Mouse (Mus musculus) frontal cortex, postnatal 10 days (tissue): Measurements from ENCODE around the gene Wipf3.

ENCODE experiments used
- DNase-seq, 2 experiments: peaks; one replicate each; pipeline ENCODE4 v3.0.0; 2022; ENCODE audit warnings: low spot score in 2 of 2, mixed read lengths in 1 of 2

Gene Wipf3

GRCm38 (mm10) chr6:54531048-54531481 is 101.7 kb downstream of the Wipf3 start:
- peak; percentile 49 to 65 for DNase-seq

DNA sequence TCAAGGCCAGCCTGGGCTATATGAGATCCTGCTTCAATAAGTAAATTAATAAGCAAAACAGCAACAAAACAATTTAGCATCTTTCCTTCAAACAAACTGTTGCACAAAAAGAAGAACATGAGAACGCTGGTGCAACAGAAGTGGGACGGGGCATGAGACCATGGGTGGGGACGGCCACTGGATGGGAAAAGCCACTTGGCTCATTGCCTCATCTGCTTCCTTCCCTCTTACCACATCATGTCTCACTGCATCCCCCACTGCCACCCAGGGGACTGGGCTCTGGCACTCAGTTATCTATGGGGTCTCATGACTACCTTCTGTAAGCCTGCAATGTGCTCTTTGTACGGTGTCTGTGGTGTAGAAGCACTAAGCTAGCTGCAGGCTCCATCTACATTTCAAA is 106.1 kb downstream of the Wipf3 start:
- DNase-seq: no peak

DNA sequence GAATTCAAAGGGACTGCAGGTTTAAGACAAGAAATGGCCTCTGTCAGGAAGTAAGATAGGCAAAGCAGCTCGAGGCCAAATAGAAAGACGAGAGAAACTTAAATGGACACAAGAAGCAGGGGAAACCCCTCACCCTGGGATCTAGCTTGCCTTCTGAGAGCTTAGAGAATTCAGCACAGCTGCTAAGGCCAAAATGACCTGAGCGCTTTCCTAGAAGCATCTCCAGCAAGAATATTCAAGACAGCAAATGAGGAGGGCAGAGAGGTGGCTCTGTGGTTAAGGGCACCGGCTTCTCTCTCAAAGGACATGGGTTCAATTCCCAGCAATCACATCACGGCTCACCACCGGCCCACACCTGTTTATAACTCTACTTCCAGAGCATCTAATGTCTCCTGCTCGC is 107.7 kb downstream of the Wipf3 start:
- DNase-seq: no peak

DNA sequence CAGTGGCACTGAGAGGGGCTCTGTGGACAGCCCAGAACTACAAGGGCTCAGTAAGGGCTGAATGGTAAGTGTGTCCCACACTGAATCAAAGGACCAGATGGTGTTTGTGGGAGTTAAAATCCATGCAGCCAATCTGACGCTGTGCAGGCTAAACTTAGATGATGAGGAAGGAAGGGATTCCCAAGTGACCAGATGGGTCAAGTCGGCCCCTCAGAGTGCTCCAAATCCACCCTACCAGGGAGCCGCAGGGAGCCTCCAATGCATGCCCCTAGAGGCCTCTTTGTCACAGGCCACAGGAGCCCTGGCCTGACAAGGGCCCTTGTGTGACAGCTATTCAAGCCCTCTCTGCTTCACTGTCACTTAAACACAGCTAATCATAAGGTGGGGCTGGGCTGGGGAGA is 109.4 kb downstream of the Wipf3 start:
- no peak for DNase-seq

GRCm38 (mm10) chr6:54539396-54539795 is 110.0 kb downstream of the Wipf3 start:
- DNase-seq: no peak

DNA sequence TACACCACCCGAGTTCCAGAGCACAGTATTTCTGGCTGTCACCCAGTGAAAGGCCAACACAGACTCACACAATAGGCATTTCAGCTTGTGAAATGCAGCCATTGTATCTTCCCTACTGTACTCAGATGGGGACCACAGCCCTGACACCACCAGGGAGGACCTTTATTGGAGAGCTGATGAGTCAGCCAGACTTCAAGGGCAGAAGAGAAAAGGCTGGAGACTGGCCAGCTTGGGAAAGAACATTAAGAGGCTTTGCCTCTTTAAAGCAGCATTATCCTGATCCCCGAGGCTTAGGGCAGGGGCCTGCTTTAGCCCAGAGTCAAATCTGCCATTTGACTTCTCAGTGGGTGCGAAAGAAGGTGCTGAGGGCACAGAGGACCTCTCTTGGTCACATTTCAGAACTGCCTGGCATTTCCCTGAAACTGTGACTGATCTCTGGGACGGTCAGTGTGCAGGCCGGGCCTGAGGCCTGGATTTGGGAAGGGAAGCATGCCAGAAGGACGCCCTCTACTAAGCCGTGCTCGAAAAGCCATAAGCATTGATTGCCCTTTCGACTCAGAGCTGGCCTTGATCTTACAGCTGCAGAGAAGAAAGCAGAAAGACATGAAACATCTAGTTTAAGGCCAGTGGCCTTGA is 111.0 kb downstream of the Wipf3 start:
- no peak for DNase-seq

DNA sequence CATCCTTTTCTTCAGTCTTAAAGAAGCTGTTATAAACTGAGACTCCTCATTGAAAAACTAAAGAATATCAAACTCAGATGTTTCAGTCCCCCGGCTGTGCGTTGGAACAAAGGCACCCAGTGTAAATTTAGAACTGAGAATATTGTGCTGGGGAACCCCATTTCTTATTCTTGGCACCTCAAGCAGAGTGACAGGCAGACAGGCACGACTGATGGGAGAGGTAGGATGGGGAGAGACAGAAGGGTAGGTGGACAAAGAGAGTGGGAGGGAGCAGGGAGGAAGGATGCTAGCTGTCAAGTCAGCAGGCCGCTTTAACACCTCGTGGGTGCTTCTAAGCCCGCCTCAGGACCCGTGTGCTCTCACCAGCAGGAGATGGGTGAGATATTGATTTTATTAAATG is 113.4 kb downstream of the Wipf3 start:
- DNase-seq: no peak

DNA sequence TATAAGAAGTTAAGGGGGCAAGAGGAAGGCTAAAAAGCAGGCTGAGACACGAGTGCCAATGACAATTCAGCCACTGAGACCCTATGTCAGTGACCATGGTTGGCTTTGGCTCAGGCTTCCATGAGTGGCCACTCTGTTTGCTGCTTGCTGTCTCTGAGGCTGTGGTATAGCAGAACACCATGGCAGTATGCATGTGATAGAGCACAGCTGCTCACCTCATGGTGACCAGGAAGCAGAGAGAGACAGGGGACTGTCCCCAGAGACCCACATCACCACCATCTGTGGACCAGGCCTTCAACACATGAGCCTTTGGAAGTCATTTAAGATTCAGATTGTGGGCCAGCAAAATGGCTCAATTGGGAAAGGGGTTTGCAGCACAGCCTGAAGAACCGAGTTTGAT is 114.2 kb downstream of the Wipf3 start:
- no peak for DNase-seq

GRCm38 (mm10) chr6:54548314-54549019 is 119.1 kb downstream of the Wipf3 start:
- DNase-seq: no peak

- no peak for DNase-seq
Observed at GRCm38 (mm10) chr6:54549311-54549710, 119.9 kb downstream of the Wipf3 start.

DNA sequence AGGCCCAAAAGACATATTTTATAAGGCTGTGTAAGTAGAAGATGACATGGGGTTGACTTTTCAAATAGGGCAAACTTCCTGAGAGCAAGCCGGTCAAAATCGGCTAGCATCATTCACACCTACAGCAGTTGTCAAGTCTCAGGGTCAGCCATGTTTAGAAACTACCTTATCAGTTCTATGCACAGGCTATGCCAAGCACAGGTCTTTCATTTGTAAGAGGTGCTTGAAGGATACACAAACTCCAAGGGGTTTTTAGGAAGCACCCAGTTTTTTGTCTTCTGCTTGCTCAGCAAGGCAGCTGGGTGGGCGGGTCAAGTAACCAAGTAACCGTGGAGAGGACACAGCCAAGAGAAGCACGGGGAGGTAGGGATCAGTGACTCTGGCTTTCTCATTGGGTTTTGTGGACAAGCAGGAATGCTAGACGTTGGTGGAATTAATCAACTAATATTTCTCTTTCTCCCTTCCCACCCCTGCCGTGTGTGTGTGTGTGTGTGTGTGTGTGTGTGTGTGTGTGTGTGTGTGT is 121.5 kb downstream of the Wipf3 start:
- DNase-seq: no peak

DNA sequence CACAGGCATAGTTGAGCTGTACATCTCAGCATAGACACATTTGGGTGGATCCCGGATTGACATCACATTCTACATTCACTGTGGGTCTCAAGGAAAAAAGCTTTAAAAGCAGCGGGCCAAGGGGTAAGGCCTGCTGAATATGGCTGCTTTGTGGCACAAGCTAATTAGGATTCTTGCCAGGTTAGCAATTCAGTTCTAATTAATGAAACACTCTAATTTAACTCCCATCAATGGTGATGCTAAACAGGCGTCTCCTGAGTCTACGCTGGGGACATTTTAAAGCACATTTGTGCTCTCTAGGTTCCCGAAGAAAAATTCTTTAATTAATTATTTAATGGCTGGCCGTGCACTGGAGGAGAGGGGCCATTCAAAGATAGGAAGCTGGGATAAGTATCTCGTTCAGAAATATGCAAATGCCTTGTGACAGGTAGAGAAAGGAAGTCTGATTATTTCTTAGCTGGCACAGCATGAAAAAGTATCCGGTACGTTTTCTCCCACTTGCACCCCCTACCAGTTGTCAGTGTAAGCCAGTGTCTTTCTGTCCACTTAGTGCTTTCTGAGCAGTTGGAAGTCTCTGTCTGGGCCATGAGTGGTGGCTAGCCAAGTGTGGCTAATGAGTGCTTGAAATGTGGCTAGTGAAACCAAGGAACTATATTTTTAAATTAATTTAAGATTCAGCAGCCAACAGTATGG is 123.5 kb downstream of the Wipf3 start:
- no peak for DNase-seq
